Mouse (Mus musculus): Measurements from ENCODE around the gene Strn3. TPM values are rescaled to one million over a fixed set of nuclear protein-coding genes. Genes with fewer than 3 reads are reported as not detected.

Strn3 gene
- total and polyA plus RNA-seq, 2 experiments from 2014 or later: 28.3 to 57.0 TPM

DNA sequence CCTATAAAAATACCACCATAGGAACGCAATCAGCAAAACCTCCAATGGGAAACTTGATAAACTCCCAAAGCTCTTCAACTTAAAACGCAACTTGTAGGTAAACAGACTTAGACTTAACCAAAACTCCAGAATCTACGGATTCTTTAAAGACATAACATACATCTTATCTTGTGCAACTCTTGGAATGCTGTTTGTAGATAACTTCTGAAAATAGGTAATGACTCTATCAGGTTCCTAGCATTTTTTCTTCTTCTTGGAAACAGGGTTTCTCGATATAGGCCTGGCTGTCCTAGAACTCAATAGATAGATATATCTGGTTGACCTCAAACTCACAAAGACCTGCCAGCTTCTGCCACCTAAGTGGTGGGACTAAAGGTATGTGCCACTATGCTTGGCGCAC, 70.5 kb downstream of the Strn3 start:
- no peak for DNase-seq (ENCODE audit: low spot score)
- WGBS: 98% methylated on average over 5 of the region's 5 CpGs
- peaks cover 4% of the 10 kb centered on the region; the same call in 1 of the 2 replicates for H3K36me3 ChIP-seq (ENCODE audit: insufficient read depth, low read length)

DNA sequence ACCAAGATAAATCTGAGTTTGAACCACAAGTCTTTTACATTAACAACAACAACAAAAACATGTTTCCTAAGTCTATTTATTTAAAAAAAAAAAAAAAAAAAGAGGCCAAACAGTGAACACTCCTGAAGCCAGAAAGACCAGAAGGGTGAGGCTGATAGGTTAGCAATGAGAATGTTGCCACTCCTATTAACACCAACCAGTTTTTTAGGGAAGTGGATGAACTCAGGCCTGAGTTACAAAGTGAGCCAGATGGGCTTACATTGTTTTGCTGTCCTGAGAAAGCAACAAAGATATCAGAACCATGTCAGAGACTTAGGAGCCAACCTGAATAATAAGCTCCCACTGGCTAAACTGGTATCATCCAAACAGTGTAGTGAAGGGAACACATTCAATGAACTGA, 71.1 kb downstream of the Strn3 start:
- DNase-seq (ENCODE audit: low spot score) (no peak), ATAC-seq (ENCODE audit: low FRiP score) (no peak)
- Histone ChIP-seq H3K9ac (replicated peaks; ENCODE audit: low read length, poor library complexity, severe bottlenecking) (no peak overlapping the region), H3K27me3 (ENCODE audit: insufficient read depth, low read length) (no peaks in the 10 kb centered on the region), H3K4me1 (ENCODE audit: insufficient read depth, low read length) (no peaks in the 10 kb centered on the region), H3K36me3 (ENCODE audit: insufficient read depth, low read length) (peaks cover 4% of the 10 kb centered on the region; the same call in 1 of the 2 replicates), H3K4me2 (ENCODE audit: low read depth, low read length, poor library complexity, severe bottlenecking) (no peak overlapping the region), H3K4me3 (ENCODE audit: low read depth, low read length) (no peak overlapping the region), H3K27ac (ENCODE audit: low read depth, low read length) (no peak overlapping the region), H3K9me3 (ENCODE audit: low read length) (no peaks in the 10 kb centered on the region)
- TF ChIP-seq CTCF (IDR thresholded peaks at IDR 0.05): no peak

More for the DNA sequence above, 70.5 kb downstream of the Strn3 start:
- Histone ChIP-seq H3K4me2 (ENCODE audit: low read depth, low read length, poor library complexity, severe bottlenecking) (no peak overlapping the region), H3K27ac (ENCODE audit: low read depth, low read length) (no peak overlapping the region), H3K9me3 (ENCODE audit: low read length) (no peaks in the 10 kb centered on the region), H3K27me3 (ENCODE audit: insufficient read depth, low read length) (no peaks in the 10 kb centered on the region), H3K9ac (replicated peaks; ENCODE audit: low read length, poor library complexity, severe bottlenecking) (no peak overlapping the region), H3K4me1 (ENCODE audit: insufficient read depth, low read length) (no peaks in the 10 kb centered on the region), H3K4me3 (ENCODE audit: low read depth, low read length) (no peak overlapping the region)
- no peak for TF ChIP-seq CTCF (IDR thresholded peaks at IDR 0.05)
- no peak for ATAC-seq (ENCODE audit: low FRiP score)

DNA sequence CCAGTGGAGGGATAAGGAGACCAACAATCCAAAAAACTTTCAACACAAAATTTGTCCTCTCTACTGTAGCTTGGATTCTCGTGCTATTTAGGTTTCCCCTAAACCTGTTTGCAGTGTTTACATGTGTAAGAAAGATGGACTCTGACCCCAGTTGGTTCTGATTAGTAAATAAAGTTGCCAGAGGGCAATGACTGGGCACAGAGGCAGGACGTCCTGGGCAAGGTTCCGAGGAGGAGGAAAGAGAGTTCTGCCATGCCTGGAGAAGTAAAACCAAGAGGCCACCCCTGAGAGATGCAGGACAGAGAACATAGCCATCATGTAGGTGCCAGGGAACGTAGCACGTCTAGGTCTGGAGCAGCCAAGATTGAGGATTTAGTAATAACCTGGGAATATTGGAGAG, 79.3 kb downstream of the Strn3 start:
- WGBS: 91% methylated on average over 5 of the region's 5 CpGs
- no peak for TF ChIP-seq CTCF (IDR thresholded peaks at IDR 0.05)
- no peak for DNase-seq (ENCODE audit: low spot score)
- ATAC-seq (ENCODE audit: low FRiP score): no peak
- no peak overlapping the region for H3K4me3 ChIP-seq (ENCODE audit: low read depth, low read length)
- H3K36me3 ChIP-seq (ENCODE audit: insufficient read depth, low read length): peaks cover 7% of the 10 kb centered on the region
- H3K4me1 ChIP-seq (ENCODE audit: insufficient read depth, low read length): no peaks in the 10 kb centered on the region
- no peaks in the 10 kb centered on the region for H3K9me3 ChIP-seq (ENCODE audit: low read length)
- no peak overlapping the region for H3K27ac ChIP-seq (ENCODE audit: low read depth, low read length)
- no peak overlapping the region for H3K9ac ChIP-seq (replicated peaks; ENCODE audit: low read length, poor library complexity, severe bottlenecking)
- H3K4me2 ChIP-seq (ENCODE audit: low read depth, low read length, poor library complexity, severe bottlenecking): no peak overlapping the region
- no peaks in the 10 kb centered on the region for H3K27me3 ChIP-seq (ENCODE audit: insufficient read depth, low read length)

- H3K27me3 ChIP-seq (ENCODE audit: insufficient read depth, low read length): no peaks in the 10 kb centered on the region
- no peaks in the 10 kb centered on the region for H3K4me1 ChIP-seq (ENCODE audit: insufficient read depth, low read length)
- H3K4me2 ChIP-seq (ENCODE audit: low read depth, low read length, poor library complexity, severe bottlenecking): no peak overlapping the region
- DNase-seq (ENCODE audit: low spot score) (no peak), ATAC-seq (ENCODE audit: low FRiP score) (no peak)
- TF ChIP-seq CTCF (IDR thresholded peaks at IDR 0.05): no peak
- H3K36me3 ChIP-seq (ENCODE audit: insufficient read depth, low read length): peaks cover 6% of the 10 kb centered on the region; the same call in 1 of the 2 replicates
- H3K27ac ChIP-seq (ENCODE audit: low read depth, low read length): no peak overlapping the region
- H3K9ac ChIP-seq (replicated peaks; ENCODE audit: low read length, poor library complexity, severe bottlenecking): no peak overlapping the region
- no peak overlapping the region for H3K4me3 ChIP-seq (ENCODE audit: low read depth, low read length)
- 84% methylated on average over 4 of the region's 4 CpGs for WGBS
- H3K9me3 ChIP-seq (ENCODE audit: low read length): no peaks in the 10 kb centered on the region
Observed at GRCm38 (mm10) chr12:51606138-51606537, 85.6 kb downstream of the Strn3 start.

DNA sequence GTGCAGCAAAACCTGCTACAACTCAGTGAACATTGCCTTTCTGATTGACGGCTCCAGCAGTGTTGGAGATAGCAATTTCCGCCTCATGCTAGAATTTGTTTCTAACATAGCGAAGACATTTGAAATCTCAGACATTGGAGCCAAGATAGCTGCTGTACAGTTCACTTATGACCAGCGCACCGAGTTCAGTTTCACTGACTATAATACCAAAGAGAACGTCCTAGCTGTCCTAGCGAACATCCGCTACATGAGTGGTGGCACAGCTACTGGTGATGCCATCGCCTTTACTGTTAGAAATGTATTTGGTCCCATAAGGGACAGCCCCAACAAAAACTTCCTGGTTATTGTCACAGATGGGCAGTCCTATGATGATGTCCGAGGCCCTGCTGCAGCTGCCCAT, 88.4 kb downstream of the Strn3 start:
- Histone ChIP-seq H3K9ac (replicated peaks; ENCODE audit: low read length, poor library complexity, severe bottlenecking) (no peak overlapping the region), H3K4me2 (ENCODE audit: low read depth, low read length, poor library complexity, severe bottlenecking) (no peak overlapping the region), H3K9me3 (ENCODE audit: low read length) (no peaks in the 10 kb centered on the region), H3K4me3 (ENCODE audit: low read depth, low read length) (no peak overlapping the region), H3K27me3 (ENCODE audit: insufficient read depth, low read length) (no peaks in the 10 kb centered on the region), H3K4me1 (ENCODE audit: insufficient read depth, low read length) (no peaks in the 10 kb centered on the region), H3K27ac (ENCODE audit: low read depth, low read length) (no peak overlapping the region), H3K36me3 (ENCODE audit: insufficient read depth, low read length) (peaks cover 4% of the 10 kb centered on the region; the same call in 1 of the 2 replicates)
- TF ChIP-seq CTCF (IDR thresholded peaks at IDR 0.05): no peak
- ATAC-seq (ENCODE audit: low FRiP score): no peak
- WGBS: 95% methylated on average over 10 of the region's 10 CpGs
- DNase-seq (ENCODE audit: low spot score): no peak

GRCm38 (mm10) chr12:51594030-51594470, 97.6 kb downstream of the Strn3 start:
- TF ChIP-seq CTCF (IDR thresholded peaks at IDR 0.05): no peak
- WGBS: 1% methylated on average over 18 of the region's 18 CpGs
- DNase-seq (ENCODE audit: low spot score) (peak; percentile 10), ATAC-seq (ENCODE audit: low FRiP score) (0 out of 2 replicates have a peak, but pooled peaks have one; percentile 1)
- Histone ChIP-seq H3K27me3 (ENCODE audit: insufficient read depth, low read length) (peaks cover 6% of the 10 kb centered on the region; the same call in 1 of the 2 replicates), H3K36me3 (ENCODE audit: insufficient read depth, low read length) (no peaks in the 10 kb centered on the region), H3K9ac (replicated peaks; ENCODE audit: low read length, poor library complexity, severe bottlenecking) (peak overlapping the region; percentile 62; the same call in 1 of the 2 replicates), H3K4me1 (ENCODE audit: insufficient read depth, low read length) (0 out of 2 replicates have a peak, but pooled peaks cover 3% of the 10 kb centered on the region), H3K9me3 (ENCODE audit: low read length) (no peaks in the 10 kb centered on the region), H3K4me2 (ENCODE audit: low read depth, low read length, poor library complexity, severe bottlenecking) (peak overlapping the region; percentile 97), H3K4me3 (ENCODE audit: low read depth, low read length) (peak overlapping the region; percentile 78), H3K27ac (ENCODE audit: low read depth, low read length) (no peak overlapping the region)
